Mouse (Mus musculus): Measurements from ENCODE around the gene Vamp8. TPM values are rescaled to one million over a fixed set of nuclear protein-coding genes. Genes with fewer than 3 reads are reported as not detected.

The Vamp8 gene
- total RNA-seq, 1 experiment from 2014 or later: 230 TPM

DNA sequence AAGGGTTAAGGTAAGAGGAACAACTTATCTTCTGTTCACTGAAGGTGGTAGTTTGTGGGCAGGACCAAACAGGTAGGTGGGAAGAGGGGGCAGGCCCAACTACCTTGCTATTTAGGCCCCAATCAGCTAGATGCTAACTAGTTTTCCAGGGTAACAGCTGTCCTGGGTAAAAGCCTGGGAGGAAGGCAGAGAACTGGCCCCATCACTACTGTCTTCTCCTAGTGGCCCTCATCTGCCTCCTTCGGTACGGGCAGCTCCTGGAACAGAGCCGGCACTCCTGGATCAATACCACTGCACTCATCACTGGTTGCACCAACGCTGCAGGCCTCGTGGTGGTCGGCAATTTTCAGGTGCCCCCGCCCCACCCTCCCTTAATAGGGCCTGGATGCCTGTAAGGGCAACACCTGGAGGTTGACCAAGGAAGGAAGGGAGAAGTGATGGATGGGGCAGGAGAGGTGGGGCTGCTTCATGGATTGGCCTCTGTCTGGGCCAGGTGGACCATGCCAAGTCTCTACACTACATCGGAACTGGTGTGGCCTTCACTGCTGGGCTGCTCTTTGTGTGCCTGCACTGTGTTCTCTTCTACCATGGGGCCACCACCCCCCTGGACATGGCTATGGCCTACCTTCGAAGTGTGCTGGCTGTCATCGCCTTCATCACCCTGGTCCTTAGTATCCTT lies 32.3 kb downstream of the Vamp8 start:
- no peak for ATAC-seq (ENCODE audit: extremely low read depth, insufficient number of reproducible peaks, low FRiP score, poor library complexity, severe bottlenecking)

DNA sequence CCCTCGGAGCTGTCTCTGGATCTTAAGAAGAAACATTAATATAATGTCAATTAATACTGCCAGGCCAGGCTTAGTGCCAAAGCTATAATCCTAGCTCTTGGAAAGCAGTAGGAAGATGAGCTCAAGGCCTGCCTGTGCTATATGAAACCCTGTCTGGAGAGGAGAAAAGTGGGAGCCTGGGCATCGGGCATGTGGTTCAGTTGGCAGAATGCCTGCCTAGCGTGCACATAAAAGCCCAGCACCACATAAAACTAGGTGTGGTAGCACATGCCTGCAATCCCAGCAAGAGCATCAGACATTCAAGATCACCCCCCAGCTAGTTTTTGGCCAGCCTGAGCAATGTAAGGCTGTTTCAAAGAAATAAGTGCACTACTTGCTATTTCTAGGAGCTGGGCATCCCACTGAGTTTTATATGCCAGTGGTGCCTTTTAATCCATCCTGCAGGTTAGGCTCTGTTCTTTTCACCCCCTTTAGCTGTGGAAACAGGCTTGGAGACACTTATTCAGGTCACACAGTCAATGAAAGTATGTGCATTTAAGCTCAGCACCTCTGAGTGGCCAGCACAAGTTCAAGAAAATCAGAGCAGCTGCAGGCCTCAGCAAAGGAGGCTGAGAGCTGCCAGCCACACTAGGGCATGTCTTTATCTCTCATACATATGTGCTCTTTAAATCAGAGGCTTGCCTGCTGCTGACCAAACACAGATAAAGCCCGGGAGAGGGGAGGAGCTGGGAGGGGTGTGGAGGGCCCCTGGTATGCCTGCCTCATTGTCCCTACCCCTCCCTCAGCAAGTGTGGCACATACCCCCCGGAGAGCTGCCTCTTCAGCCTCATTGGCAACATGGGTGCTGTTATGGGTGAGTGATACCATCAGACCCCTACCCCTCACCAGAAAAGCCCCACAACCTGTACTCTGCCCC lies 33.1 kb downstream of the Vamp8 start:
- ATAC-seq (ENCODE audit: extremely low read depth, insufficient number of reproducible peaks, low FRiP score, poor library complexity, severe bottlenecking): no peak

DNA sequence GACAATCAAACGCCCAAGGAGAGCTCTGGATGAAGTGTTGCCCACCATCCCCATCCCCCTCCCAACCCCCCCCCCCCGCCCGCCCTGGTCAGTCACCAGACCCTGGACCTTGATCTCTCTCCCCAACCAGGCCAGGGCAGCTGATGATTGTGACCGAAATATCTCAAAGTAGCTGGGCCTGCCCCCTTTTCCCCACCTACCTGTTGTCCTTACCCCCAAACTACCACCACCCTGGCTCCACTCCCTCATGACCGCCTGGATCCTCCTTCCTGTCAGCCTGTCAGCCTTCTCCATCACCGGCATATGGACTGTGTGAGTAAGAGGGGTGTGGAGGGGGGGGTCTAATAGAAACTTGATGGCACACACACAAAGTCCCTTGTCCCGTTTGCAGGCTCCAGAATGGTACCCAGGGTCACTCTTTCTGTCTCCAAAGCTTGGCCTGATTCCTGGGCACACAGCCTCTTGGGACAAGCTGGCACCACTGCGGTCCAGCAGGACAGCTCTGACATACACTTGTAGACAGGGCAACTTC lies 34.4 kb downstream of the Vamp8 start:
- ATAC-seq (ENCODE audit: extremely low read depth, insufficient number of reproducible peaks, low FRiP score, poor library complexity, severe bottlenecking): no peak

DNA sequence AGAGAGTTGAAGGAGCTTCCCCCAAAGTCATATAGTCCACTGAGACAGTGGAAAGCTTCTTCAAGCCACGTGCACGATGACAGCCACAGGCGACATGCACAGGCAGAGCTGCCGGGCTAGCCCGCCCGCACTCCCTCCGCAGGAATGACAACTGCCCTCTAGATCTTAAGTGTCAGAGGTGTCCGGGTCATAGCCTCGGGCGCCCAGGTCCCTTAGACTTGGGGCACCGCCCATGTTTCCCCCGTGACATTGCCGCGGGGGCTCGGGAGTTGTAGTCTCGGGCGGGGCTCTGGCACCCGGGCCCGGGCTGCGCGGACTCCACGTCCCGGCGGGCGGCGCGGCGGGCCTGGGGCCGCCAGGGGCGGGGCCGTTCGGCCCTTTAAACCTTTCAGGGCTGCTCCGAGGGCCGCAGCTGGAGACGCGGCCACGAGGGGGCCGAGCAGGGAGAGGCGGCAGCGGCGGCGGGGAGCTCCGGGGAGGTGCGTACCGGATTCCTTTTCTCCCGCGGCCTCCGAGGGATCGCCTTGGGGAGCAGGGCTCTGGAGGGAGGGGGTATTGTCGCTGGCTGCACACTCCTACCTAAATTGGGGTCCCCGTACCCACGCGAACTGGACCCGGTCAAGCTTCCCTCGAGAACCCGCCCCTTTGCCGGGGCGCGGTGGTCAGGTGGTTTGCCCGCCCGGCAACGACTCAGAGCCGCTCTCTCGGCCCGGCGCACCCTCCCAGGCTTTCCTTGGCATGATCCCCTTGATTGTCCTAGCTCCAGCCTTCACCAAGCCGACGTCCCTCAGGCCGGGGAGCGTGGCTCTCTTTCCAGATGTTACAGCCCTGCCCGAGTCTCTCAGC lies 35.2 kb downstream of the Vamp8 start, which contains the start of gene Tmem150a:
Gene Tmem150a, plus strand, starts transcription at position 382 of the 846 bp plus-strand sequence.
- peak; percentile 50 for ATAC-seq (ENCODE audit: extremely low read depth, insufficient number of reproducible peaks, low FRiP score, poor library complexity, severe bottlenecking)

DNA sequence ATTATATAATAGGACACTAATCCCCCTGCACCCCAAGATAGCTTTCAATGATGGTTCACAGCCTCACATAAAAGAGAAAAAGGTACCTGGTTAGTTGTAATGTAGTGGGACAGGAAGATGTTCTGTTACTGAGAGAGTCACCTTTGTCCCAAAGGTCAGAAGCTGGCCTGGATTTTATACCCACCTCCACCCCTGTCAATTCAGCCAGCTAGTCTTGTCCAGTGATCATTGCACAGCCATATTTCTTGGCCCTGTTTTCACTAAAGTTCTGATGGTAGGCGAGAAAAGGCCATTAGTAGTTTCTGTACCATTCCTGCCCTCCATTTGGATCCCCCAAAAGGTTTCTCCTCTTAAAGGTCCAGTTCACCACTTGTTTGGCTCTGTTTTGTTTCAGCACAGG lies 36.5 kb downstream of the Vamp8 start:
- no peak for ATAC-seq (ENCODE audit: extremely low read depth, insufficient number of reproducible peaks, low FRiP score, poor library complexity, severe bottlenecking)

DNA sequence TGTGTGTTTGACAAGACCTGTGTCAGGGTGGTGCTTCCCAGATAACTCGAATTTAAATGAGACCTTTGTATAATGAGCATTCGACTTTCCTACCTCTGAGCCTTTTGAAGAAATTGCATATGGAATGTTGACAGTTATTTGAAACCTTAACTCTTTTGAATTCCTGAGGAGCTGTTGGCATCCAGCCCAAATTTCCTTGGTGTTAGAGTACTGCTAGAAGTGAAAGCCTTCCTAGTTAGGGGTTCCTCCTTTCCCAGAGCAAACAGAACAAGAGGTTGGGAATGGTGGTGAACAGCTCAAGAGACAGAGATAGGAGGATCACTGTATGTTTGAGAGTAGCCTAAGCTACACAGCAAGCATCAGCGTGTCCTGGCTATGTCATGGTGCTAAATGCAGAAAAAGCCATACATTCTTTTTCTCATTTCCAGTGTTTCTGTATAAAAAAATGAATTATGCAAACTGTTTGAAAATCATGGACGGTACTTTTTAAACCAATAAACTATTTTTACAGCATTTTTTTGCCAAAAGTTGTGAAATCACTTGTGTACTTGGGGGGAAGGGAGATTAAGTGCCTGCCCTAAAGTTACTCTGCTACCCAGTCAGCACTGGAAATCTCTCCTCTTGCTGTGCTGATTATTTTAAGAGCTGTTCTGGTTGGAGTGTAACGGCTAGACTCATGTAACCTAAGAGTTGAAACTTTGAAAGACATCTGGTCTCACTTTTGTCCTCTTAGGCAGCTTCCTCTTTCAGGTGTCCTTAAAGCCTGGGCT lies 37.7 kb downstream of the Vamp8 start:
- no peak for ATAC-seq (ENCODE audit: extremely low read depth, insufficient number of reproducible peaks, low FRiP score, poor library complexity, severe bottlenecking)

- no peak for ATAC-seq (ENCODE audit: extremely low read depth, insufficient number of reproducible peaks, low FRiP score, poor library complexity, severe bottlenecking)
These were observed 40.3 kb downstream of the Vamp8 start for GRCm38 (mm10) chr6:72350214-72350613.

DNA sequence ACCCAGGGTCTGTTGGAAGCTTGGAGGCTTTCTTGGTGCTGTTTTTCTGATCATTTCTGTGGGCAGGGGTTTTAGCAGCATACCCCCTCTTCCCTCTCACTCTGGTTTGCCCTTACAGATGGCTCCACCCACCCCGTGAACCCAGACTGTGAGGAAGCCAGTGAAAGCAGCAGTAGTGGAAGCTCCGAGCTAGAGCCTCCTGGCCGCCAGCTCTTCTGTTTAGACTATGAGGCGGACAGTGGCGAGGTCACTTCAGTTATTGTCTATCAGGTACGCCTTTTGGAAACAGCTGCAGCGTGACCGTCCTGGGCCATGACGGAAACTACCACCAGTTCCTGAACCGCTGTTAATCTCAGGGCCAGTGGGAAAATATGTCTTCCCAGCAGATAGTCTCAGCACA lies 42.1 kb downstream of the Vamp8 start:
- no peak for ATAC-seq (ENCODE audit: extremely low read depth, insufficient number of reproducible peaks, low FRiP score, poor library complexity, severe bottlenecking)

- ATAC-seq (ENCODE audit: extremely low read depth, insufficient number of reproducible peaks, low FRiP score, poor library complexity, severe bottlenecking): peak; percentile 59
These were observed 43.1 kb downstream of the Vamp8 start, which contains the start of gene 0610030E20Rik for GRCm38 (mm10) chr6:72347166-72347941. TSS of gene 0610030E20Rik (plus strand) at chr6:72347317.

- no peak for ATAC-seq (ENCODE audit: extremely low read depth, insufficient number of reproducible peaks, low FRiP score, poor library complexity, severe bottlenecking)
These were observed 44.2 kb downstream of the Vamp8 start for GRCm38 (mm10) chr6:72346261-72346660.

GRCm38 (mm10) chr6:72345633-72346032 lies 44.9 kb downstream of the Vamp8 start:
- no peak for ATAC-seq (ENCODE audit: extremely low read depth, insufficient number of reproducible peaks, low FRiP score, poor library complexity, severe bottlenecking)

DNA sequence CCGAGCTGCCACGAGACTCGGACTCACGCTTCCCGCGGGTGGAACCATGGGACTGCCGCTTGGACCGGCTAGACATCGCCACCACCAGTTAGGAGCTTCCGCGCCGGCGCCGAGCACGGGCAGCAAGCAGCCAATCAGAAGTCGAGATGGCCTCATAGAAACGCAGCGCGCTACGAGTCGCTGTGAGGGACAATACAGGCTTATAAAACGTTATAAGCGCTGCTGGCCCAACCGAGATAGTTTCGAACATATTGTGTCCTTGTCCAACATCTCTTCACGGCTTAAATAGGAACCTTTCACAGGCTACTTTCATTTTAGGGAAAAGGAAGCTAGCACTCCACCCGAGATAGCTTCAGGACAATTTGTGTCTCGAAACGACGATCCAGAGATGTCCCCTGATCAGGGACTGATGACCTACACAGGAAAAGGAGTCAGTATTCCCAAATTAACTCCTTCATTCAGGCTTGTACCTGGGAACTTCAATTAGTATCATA lies 45.4 kb downstream of the Vamp8 start, which contains the start of gene Usp39:
Gene Usp39, minus strand, starts transcription at position 111 of the 494 bp plus-strand sequence.
- ATAC-seq (ENCODE audit: extremely low read depth, insufficient number of reproducible peaks, low FRiP score, poor library complexity, severe bottlenecking): peak; percentile 87

DNA sequence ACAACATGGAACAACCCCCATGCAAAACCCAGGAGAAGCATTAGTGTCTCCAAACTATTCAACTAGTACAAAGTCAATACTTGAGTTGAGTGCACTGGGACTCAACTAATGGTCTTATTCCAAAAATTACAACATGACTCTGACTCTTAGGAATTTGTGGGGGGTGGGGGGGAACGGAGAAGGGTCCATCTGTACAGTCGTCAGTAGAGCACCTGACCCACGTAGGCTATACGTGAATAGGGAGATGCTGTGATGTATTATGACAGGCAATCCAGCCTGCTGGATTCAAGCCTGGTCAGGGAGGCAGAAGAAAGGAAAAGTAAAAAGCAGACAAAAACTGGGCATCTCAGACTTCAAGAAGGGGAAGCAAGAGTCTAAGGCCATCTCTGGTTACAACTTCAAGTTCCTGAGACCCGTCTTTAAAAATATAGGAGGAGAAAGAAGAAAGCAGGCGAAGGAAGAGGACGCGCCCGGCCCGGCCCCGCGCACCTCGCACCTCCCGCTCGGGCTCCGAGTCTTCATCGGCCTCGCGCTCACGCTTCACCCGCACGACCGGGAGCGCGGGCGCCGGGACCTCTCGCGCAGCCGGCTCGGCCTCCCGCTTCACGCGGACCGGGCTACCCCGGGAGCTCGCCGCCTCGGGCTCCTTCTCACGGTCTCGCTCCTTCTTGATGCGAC lies 46.0 kb downstream of the Vamp8 start:
- no peak for ATAC-seq (ENCODE audit: extremely low read depth, insufficient number of reproducible peaks, low FRiP score, poor library complexity, severe bottlenecking)

DNA sequence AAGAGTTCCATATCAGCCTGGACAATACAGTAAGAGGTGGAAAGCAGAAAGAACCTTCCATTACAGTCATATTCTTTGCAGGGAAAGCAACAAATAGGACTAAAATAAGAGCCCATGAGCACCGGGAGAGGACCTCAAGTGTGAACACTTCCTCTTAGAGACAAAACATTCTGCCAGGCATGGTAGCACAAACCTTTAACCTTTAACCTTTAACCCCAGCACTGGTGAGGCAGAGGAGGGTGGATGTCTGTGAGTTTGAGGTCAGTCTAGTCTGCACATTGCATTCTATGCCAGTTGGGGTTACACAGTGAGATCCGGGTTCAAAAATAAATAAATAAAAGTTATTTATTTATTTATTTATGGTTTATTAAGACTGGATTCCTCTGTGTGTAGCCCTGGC lies 50.0 kb downstream of the Vamp8 start:
- ATAC-seq (ENCODE audit: extremely low read depth, insufficient number of reproducible peaks, low FRiP score, poor library complexity, severe bottlenecking): no peak
